Mouse (Mus musculus): Measurements from ENCODE around the gene Kpna2.
"Not testable (repeated sequence)": the region's sequence is repeated elsewhere in the genome, so short reads cannot be mapped to it uniquely, and the experiment has no call there.

Gene Kpna2

DNA sequence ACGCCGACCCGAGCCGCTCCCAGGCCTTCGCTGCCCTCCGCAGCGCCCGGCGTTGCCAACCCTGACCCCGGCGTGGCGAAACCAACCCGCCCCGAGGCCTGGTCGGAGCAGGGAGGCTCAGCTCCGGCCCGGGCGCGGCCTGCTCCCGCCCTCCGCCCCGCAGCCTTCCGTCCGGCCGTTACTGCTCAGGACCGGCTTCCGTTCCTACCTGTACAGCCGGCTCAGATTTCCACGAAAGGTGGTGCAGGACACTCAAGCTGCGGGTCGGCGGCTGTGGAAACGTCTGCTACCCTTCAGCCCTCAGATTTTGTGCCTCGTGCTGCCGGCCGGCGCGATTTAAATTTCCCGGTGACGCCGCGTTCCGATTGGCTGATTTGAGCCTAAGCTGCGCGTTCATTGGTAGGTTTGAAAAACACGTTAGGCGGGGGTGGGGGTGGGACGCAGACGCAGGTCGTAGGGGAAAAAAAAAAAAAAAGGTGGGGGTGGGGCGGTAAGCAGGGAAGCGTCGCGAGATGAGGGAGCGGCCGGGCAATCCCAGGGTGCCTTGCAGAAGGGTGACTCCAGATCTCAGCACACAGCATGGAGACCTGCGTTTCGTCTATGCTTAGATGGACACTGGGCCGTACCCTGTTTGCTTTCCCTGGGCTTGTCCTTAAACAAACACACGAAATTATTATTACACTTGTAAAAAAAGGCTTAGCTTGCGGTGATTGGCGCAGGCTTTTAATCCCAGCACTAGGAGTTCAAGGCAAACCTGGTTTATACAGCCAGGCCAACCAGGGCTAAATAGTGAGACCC, at the start of gene Kpna2:
Gene Kpna2, minus strand, starts transcription at position 391 of the 798 bp plus-strand sequence.
- CTCF ChIA-PET: interaction anchor here (0.6 kb wide), 2 partner anchors 26 to 115 kb away, joined by 3 to 9 read pairs; partner anchors contain the start of gene 1810010H24Rik

DNA sequence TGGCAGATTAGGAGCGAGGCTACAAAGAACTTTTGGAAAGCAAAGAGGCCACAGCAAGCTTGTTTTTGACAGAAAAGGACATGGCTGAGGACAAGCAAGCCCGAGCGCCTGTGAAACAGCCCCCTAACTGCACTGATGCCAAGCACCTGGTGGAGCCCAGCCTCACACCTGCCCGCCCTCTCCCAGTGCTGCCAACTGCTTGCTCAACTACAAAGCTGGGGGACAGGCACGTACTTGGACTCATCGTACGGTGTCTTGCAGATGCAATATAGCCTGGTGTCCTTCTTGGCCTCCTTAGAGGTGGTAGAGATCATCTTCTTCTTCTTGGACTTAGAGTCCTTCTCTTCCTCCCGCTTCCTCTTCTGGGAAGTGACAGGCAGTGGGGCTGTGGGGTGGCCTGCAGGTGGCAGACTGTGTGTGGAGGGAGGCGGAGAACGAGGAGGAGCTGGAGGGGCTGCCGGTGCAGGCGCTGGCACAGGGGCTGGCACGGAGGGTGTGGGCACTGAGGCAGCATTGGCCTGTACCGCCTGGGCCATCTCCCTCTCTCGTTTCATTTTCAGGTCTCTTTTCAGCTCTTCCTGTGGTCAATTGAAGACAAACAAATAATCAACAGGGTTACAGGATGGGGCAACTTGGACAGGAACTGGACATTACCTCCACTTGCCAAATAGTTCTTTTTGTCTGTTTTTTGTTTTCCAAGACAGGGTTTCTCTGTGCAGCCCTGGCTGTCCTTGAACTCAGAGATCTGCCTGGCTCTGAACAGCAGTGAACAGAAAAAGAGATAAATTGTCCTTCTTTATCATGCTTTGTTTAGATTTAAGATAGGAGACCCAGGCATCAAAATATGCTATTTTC, 47.7 kb upstream of the Kpna2 start:
- CTCF ChIA-PET: no interaction called here

DNA sequence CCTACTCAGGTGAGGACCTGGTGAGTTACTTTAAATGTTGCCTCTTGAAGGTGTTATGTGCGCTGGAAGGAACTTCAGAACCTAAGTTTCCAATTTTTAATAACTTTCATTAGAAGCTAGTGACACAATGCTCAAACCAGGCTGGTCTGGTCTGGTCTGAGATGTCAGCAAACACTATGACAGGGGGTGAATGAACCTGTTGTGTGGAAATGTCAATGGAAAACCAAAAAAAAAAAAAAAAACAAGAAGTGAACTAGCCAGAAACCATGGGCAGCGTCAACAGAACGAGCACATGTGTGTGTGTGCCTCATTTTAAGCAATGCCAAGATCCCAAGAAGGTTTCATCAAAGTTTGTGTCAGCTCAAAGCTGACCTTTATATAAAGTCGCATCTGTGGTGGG, 46.2 kb upstream of the Kpna2 start:
- CTCF ChIA-PET: interaction anchor here (1.1 to 1.2 kb wide), 2 partner anchors 52 to 64 kb away, joined by 3 read pairs; no protein-coding TSS in a partner anchor

DNA sequence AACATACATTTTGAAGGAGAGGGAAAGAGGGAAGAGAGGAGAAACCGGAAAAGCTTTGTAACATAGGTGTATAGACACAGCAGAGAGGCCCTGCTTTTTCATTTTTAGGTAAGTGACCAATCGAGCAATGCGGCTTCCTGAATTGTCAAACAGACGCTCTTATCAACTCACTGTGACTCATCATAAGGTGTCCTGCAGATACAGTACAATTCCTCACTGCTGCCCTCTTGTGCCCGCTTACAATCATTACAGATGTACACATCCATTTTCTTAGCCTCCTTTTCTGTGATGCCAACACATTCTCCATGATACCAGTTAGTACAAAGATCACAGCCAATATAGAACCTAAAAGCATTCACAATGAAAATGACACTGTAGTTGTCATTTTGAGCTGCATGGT, 45.0 kb upstream of the Kpna2 start:
- CTCF ChIA-PET: interaction anchor here (1.1 kb wide), 1 partner anchor 16 kb away, joined by 3 read pairs; no protein-coding TSS in a partner anchor

GRCm38 (mm10) chr11:107043361-107043760, 44.0 kb upstream of the Kpna2 start:
- CTCF ChIA-PET: interaction anchor here (1.1 kb wide), 1 partner anchor 15 kb away, joined by 3 read pairs; no protein-coding TSS in a partner anchor

DNA sequence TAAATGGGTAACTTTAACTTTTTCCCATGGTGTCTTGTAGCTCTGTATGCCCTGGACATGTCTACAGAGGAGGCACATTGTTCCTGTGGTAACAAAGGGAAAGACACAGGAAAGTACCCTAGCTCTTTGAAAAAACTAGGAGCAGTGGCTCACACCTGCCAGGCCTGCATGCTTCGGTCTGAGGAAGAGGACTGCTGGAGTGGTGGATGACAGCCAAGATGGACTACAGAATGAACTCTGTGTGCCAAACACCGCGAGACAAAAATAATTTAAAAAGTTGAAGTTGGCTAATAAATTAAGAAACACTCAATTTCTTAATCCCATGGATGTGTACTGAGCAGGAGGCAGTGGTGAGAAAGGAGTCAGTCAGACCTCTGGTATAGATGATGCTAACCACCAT, 42.1 kb upstream of the Kpna2 start:
- CTCF ChIA-PET: no interaction called here

- CTCF ChIA-PET: no interaction called here
Observed at GRCm38 (mm10) chr11:107039417-107039816, 40.1 kb upstream of the Kpna2 start.

DNA sequence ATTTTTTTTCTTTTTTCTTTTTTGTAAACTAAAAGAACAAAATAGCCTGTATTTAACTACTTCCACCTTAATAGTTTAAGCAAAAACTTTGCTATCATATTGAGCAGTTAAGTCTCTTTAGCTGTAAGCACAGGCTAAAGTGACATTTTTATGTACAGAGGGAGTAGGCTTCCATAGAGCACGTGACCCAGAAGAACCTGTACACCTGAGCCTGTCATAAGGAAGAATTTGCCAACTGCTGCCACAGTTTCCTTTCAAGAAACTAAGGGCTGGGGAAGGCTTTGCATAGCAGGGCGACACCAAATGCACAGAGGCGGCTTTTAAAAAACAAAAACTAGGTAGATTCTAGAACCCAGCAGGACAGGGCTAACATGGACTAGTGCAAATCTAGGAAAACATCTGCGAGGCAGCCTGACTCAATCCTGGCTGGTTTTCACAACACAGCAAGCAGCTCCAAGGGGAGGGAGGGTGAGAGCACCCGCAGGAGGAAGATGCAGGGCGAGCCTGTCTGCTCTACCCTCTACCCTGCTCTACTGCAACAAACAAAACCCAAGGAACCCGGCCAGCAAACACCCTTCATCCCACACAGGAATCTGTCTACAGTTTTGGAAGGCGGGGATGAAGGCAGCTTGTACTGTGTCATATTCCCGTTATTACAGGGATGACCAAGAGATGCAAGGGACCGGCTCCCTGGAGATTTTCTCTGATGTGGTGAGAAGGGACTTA, 34.9 kb upstream of the Kpna2 start:
- CTCF ChIA-PET: no interaction called here

DNA sequence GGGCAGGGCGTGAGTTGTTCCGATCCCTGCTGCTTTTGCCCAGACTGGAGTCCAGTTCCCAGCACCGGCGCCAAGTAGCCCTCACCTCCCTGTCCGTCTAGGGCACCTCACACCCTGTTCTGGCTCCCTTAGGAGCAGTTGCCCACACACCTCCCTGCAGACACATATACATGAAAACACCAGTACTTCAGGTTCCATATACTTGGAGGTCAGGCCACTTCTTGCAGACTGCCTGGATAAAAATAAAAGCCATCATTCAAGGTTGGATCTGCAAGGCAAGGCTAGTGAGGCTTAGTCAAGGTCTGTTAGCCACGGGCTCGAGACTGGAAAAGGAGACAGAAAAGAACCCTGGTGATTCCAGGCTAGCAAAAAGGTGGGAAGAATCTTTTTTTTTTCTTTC, 32.3 kb upstream of the Kpna2 start:
- CTCF ChIA-PET: no interaction called here

- CTCF ChIA-PET: no interaction called here
Observed at GRCm38 (mm10) chr11:107029536-107029935, 30.2 kb upstream of the Kpna2 start.

- CTCF ChIA-PET: interaction anchor here (0.6 to 1.1 kb wide), 2 partner anchors 15 to 64 kb away, joined by 3 read pairs; no protein-coding TSS in a partner anchor
Observed at GRCm38 (mm10) chr11:107028754-107029153, 29.4 kb upstream of the Kpna2 start.

GRCm38 (mm10) chr11:107028275-107028618, 28.9 kb upstream of the Kpna2 start:
- CTCF ChIA-PET: interaction anchor here (0.6 to 1.1 kb wide), 2 partner anchors 16 to 63 kb away, joined by 3 read pairs; no protein-coding TSS in a partner anchor

DNA sequence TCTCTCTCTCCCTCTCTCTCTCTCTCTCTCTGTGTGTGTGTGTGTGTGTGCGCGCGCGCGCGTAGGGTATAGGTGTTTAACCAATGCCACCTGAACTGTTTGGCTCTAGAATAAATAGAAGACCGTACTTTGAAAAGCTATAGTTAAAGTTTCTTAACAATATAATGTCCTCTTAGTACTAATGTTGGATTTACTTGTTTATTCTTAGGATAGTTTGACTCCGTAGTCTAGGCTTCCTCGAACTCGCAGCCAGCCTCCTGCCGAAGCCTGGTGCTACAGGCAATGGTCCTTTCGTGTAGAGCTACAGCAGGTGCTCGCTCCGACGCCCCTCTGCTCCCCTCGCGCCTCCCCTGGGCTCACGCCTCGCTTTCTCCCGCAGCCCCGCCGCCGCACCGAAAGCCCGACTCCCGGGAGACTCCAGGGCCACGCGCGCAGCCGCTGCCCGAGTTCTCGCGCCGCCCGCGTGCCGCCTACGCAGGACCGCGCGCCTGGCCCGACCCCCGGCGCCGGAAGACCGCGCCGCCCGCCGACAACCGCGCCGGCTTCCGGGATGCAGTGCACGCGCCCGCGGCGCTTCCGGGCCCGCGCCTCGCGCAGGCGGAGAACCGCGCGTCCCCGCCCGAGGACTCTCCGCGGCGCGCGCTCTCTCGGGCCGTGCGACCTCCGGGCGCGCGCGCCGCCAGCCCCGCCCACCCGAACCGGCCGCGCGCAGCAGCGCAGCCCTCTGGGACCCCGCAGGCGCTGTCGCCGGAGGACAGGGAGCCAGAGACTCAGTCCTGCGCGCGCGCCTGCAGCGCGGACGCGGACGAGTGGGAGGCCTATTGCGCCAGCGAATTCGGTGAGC, 28.3 kb upstream of the Kpna2 start:
- CTCF ChIA-PET: interaction anchor here (0.6 to 1.1 kb wide), 3 partner anchors 10 to 63 kb away, joined by 3 to 7 read pairs (median 3); no protein-coding TSS in a partner anchor

- CTCF ChIA-PET: interaction anchor here (0.6 to 1.1 kb wide), 2 partner anchors 9 to 70 kb away, joined by 3 to 7 read pairs; no protein-coding TSS in a partner anchor
Observed at GRCm38 (mm10) chr11:107026554-107027430, 27.5 kb upstream of the Kpna2 start.

DNA sequence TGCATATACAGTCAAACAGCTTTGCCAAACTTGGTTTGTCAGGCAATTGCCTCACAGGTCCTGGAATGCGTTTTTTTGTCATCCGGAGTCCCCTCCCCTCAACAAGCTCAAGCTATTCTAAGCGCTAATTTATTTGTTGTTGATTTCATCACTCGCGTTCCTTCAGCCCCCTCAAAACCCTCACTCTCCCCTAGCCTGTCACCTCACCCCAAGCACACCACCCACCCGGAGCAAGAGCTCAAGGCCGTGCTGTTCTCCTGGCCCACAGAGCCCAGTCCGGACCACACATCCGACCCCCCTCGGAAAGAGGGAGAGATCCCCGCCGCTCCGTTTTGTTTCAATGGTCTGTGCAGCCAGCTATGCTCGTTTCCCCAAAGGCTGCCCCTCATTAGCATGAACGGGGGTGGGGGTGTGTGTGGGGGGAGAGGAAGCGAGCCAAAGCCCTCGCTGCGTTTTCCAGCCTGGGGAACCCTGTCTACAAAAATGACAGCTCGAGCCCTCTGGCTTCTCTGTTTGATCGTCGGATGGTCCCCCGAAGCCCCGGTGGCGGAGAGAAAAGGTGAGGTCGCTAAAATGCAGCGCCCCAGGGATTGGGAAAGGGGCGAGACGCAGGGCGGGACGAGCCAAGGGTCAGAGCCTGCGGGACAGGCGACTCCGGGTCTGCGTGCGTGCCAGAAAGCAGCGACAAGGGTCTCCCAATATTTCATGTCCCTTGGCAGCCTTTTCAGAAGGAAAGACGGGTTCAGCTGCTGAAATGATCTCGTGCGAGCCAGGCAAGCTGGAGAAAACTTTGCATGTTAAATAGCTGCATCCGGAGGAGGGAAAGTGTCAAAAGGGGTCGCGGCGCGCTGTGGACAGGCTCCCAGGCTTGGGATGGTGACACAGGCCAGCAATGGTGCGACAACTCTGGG, 26.3 kb upstream of the Kpna2 start, which contains the start of gene 1810010H24Rik:
Gene 1810010H24Rik, plus strand, starts transcription at position 271 of the 911 bp plus-strand sequence.
- CTCF ChIA-PET: interaction anchor here (0.6 to 0.7 kb wide), 3 partner anchors 10 to 26 kb away, joined by 3 to 10 read pairs (median 9); no protein-coding TSS in a partner anchor

DNA sequence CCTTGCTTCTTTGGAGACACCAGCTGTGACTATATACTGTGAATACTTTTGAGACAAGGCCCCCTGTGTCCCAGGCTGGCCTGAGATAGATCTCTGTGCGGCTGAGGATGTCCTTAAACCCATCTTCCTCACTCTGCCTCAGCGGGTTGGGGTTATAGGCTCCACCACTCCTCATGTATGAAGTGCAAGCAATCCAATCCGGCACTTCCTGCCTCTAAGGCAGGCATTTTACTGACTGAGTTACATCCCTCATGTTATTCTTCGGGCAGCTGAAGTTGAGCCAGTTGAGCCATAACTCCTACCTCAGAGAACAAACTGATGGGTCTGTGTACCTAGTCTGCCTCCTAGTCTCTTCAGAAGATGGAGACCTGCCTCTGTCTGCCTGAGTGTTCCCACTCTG, 25.1 kb upstream of the Kpna2 start:
- CTCF ChIA-PET: interaction anchor here (0.9 kb wide), 1 partner anchor 131 kb away, joined by 4 read pairs; no protein-coding TSS in a partner anchor

- CTCF ChIA-PET: no interaction called here
Observed at GRCm38 (mm10) chr11:107022050-107022683, 22.8 kb upstream of the Kpna2 start.

DNA sequence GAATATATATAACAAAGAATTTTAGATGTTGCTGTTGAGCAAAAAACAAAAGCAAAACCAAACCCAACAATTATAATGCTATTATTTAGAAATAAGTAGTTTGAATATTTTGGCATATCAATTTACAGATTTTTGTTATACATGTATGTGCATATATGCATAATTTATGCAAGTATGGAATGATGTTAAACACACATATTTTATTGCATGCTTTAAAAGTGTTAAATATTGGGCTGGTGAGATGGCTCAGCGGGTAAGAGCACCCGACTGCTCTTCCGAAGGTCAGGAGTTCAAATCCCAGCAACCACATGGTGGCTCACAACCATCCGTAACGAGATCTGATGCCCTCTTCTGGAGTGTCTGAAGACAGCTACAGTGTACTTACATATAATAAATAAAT, 20.4 kb upstream of the Kpna2 start:
- CTCF ChIA-PET: not testable (repeated sequence)

Measured in spleen, embryonic (tissue).